Mouse (Mus musculus) midbrain, embryonic 16.5 days (tissue): Measurements from ENCODE around the gene Atf6. TPM values are rescaled to one million over a fixed set of nuclear protein-coding genes. Genes with fewer than 3 reads are reported as not detected.

ENCODE experiments used
- ATAC-seq: fragments of 200-750 bp; cut with Nextera tagmentation; 2 replicates; pipeline ENCODE4 v1.8.0; 2017; ENCODE audit warnings: moderate TSS enrichment
- H3K27ac ChIP-seq: fragments of 300-500 bp; sonication (generic); 2 replicates; pipeline ENCODE4 v1.5.1; 2014; ENCODE audit warnings: mild to moderate bottlenecking, low read length, mixed read lengths
- H3K27me3 ChIP-seq: fragments of 300-500 bp; sonication (generic); 2 replicates; pipeline ENCODE4 v1.6.1; 2014; ENCODE audit warnings: low read depth, low read length, mixed read lengths; ENCODE audit not compliant: control insufficient read depth, insufficient read depth
- H3K36me3 ChIP-seq: fragments of 300-500 bp; sonication (generic); 2 replicates; pipeline ENCODE4 v1.6.1; 2014; ENCODE audit warnings: mild to moderate bottlenecking, low read length, moderate library complexity, mixed read lengths; ENCODE audit not compliant: control insufficient read depth, insufficient read depth
- H3K4me1 ChIP-seq: fragments of 300-500 bp; sonication (generic); 2 replicates; pipeline ENCODE4 v1.6.1; 2014; ENCODE audit warnings: mild to moderate bottlenecking, low read length, mixed read lengths; ENCODE audit not compliant: control insufficient read depth, insufficient read depth
- H3K4me2 ChIP-seq: fragments of 300-500 bp; sonication (generic); 2 replicates; pipeline ENCODE4 v1.6.1; 2014; ENCODE audit warnings: mild to moderate bottlenecking, low read length, mixed read lengths
- H3K4me3 ChIP-seq: fragments of 300-500 bp; sonication (generic); 2 replicates; pipeline ENCODE4 v1.5.1; 2014; ENCODE audit warnings: low read depth, mild to moderate bottlenecking, low read length, moderate library complexity, mixed read lengths
- H3K9ac ChIP-seq: fragments of 300-500 bp; sonication (generic); 2 replicates; pipeline ENCODE4 v1.6.1; 2014; ENCODE audit warnings: low read depth, low read length, mixed read lengths
- H3K9me3 ChIP-seq: fragments of 300-500 bp; sonication (generic); replicated peaks from 2 replicates; pipeline ENCODE4 v1.6.1; 2014; ENCODE audit warnings: mild to moderate bottlenecking, low read length, mixed read lengths; ENCODE audit not compliant: control insufficient read depth, poor library complexity, severe bottlenecking
- WGBS: fragments of 180-500 bp; shearing (Covaris S2); extraction: QIAGEN DNeasy Blood & Tissue Kit; methylation state at CpG from one replicate; pipeline ENCODE4 v1.1.7; 2014; 5-methylcytosine and 5-hydroxymethylcytosine counted together
- polyA plus RNA-seq: library from polyadenylated mRNA; unstranded; fragments of >200 nt; fragmentation: Nextera tagmentation; extraction: Ambion mirVana; gene quantifications from 2 replicates; pipeline ENCODE4 v1.2.1, GENCODE M21; 2015

Gene Atf6
- polyA plus RNA-seq, 1 experiment from 2014 or later = 8.1 TPM

DNA sequence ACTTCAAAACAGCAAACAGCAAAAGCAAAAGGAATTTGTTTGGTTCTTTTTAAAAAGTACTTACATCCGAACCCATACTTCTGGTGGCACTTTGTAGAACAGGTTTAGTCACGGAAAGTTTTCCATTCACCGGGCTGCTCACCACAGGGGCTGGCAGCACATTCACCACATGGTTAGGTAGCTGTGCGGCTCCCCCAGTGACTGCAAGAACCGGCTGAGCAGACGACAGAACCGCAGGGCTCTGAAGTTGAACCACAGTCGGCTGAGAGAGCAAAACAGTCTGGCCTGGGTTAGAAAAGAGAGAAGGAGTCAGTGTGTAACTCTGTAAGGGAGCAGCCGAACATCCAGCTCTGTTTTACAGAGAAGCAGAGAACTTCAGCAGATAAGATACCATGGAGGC, 32.8 kb downstream of the Atf6 start:
- WGBS = 72% methylated on average over 9 of the region's 9 CpGs
- H3K9ac ChIP-seq = no peak overlapping the region

DNA sequence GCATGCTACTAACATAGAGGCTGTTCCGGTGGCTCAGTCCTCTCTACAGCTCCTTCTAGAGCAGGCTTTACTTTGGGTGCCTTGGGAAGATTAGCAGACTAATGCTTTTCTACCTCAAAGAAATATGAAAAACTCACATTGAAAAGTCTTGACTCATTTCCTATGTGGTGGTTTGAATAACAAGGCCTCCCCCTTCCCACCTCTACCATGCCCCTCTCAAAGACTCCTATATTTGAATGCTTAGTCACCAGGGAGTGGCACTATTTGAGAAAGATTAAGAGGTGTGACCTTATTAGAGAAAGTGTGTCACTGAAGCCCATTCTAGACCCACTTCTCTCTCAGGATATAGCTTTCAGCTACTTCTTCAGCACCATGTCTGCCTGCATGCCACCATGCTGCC, 37.8 kb downstream of the Atf6 start:
- H3K27ac ChIP-seq = no peak overlapping the region
- no peaks in the 10 kb centered on the region for H3K27me3 ChIP-seq
- H3K4me2 ChIP-seq = no peak overlapping the region
- ATAC-seq = no peak
- no peaks in the 10 kb centered on the region for H3K9me3 ChIP-seq
- 100% methylated on average over 1 of the region's 1 CpGs for WGBS
- no peaks in the 10 kb centered on the region for H3K4me1 ChIP-seq
- no peak overlapping the region for H3K9ac ChIP-seq
- no peak overlapping the region for H3K4me3 ChIP-seq
- H3K36me3 ChIP-seq = no peaks in the 10 kb centered on the region; the same call in 1 of the 2 replicates

More for the DNA sequence above, 32.8 kb downstream of the Atf6 start:
- Histone ChIP-seq H3K4me1 (no peaks in the 10 kb centered on the region), H3K27ac (no peak overlapping the region), H3K27me3 (no peaks in the 10 kb centered on the region), H3K4me2 (no peak overlapping the region), H3K9me3 (no peaks in the 10 kb centered on the region), H3K36me3 (peaks cover 3% of the 10 kb centered on the region; the same call in 1 of the 2 replicates), H3K4me3 (no peak overlapping the region)
- ATAC-seq = no peak

DNA sequence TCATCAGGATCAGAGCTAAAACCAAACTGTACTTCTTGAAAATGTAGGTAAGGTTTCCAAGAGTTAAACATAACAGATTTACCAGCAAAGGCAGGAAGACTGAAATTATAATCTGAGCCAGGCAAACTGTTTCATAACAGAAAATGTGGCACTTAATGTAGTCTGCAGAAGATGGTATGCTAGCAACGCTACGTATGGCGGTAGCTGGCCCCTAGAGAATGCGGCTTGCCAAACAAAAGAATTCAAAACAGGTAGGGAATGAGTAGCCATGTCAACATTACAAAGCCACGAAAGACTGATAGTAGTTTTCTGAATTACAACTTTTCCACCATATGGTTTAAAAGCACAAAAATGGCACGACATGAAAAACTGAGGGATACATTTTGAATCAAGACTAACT, 38.2 kb downstream of the Atf6 start:
- H3K9me3 ChIP-seq = no peaks in the 10 kb centered on the region
- H3K36me3 ChIP-seq = no peaks in the 10 kb centered on the region; the same call in 1 of the 2 replicates
- no peak overlapping the region for H3K4me3 ChIP-seq
- no peaks in the 10 kb centered on the region for H3K27me3 ChIP-seq
- H3K4me2 ChIP-seq = no peak overlapping the region
- H3K9ac ChIP-seq = no peak overlapping the region
- H3K4me1 ChIP-seq = no peaks in the 10 kb centered on the region
- H3K27ac ChIP-seq = no peak overlapping the region
- ATAC-seq = no peak
- 95% methylated on average over 6 of the region's 6 CpGs for WGBS

DNA sequence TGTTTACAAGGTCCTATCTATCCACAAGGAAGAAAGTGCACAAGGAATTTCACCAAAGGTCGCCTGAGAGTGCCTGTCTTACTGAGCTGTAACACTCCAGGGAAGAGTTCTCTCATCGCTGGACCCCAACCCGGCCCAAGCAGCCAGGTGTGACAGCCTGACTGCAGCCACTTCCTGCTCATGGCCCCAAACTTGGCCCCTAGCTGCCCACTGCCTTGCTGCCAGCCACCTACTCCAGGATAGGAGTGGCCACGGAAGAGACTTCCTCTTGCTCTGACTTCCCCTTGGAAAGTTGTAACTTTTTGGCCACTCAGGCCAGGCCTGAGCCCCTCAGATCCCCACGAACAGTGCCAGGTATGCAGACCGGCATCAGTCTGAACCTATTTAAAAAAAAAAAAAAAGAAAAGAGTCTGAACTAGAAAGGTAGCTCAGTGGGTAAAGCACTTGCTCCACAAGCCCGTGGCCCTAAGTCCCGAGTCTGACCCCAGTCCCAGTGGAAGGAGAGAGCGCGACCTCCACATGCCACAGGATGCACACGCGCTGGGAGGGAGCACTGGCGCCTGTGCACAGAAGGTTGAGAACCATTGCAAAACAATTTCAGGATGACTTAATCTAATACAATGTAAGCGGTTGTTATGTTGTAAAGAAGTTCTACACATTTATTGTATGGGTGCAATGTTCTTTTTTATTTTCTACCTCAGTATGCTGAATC, 47.3 kb downstream of the Atf6 start:
- Histone ChIP-seq H3K4me2 (no peak overlapping the region), H3K36me3 (peaks cover 3% of the 10 kb centered on the region; the same call in 1 of the 2 replicates), H3K27ac (no peak overlapping the region), H3K4me3 (no peak overlapping the region), H3K9me3 (no peaks in the 10 kb centered on the region), H3K27me3 (no peaks in the 10 kb centered on the region), H3K9ac (no peak overlapping the region), H3K4me1 (no peaks in the 10 kb centered on the region)
- WGBS = 90% methylated on average over 14 of the region's 14 CpGs
- ATAC-seq = no peak

DNA sequence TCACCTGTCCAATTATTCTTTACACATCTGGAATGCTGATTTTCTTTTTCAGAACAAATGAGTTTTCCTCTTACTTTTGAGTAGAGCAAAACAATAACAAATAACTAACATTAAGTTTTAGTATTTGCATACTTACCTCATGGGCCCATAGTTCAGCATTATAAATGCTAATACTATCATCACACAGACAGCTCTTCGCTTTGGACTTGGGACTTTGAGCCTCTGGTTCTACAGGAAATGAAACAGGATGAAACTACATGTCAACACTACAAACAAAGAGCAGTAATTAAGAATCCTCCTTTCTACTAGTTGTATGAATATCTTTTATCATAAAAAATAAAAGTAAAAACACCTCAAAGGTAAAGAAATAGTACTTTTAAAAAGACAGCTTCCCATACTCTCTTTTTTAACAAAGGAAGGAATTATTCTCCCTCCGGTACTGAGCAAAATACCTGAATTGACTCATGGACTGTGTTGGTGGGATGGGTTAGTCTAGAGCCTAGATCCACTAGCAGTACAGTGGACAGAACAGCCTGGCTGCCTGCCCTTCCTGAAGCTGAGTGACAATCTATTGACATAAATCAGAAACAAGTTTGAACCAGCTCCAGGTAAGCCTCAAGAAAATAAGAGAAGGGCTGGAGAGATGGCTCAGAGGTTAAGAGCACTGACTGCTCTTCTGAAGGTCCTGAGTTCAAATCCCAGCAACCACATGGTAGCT, 52.1 kb downstream of the Atf6 start:
- H3K9me3 ChIP-seq = no peaks in the 10 kb centered on the region
- H3K4me1 ChIP-seq = 0 out of 2 replicates have a peak, but pooled peaks cover 3% of the 10 kb centered on the region
- ATAC-seq = no peak
- H3K4me2 ChIP-seq = no peak overlapping the region
- H3K27me3 ChIP-seq = no peaks in the 10 kb centered on the region
- H3K27ac ChIP-seq = no peak overlapping the region
- no peak overlapping the region for H3K4me3 ChIP-seq
- WGBS = 96% methylated on average over 2 of the region's 2 CpGs
- H3K9ac ChIP-seq = no peak overlapping the region
- H3K36me3 ChIP-seq = peaks cover 3% of the 10 kb centered on the region; the same call in 1 of the 2 replicates

DNA sequence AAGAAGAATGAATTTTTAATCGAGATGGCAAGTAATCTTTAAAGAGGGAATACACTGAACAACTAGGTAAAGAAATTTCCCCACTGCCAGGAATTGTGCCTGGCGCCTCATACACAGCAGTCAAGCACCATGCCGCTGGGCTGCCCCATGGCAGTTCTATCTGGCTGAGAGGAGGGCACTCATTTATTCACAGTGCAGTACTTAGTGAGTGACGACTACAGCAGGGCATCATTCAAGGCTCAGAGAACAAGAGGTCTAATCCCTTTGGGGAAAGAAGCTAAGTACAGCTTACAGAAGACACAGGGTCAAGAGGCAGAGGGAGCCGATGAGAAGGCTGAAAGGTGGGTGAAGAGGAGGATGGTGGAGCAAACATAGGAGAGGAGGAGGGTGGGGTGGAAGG, 54.7 kb downstream of the Atf6 start:
- 50% methylated on average over 5 of the region's 5 CpGs for WGBS
- H3K27ac ChIP-seq = no peak overlapping the region
- H3K9ac ChIP-seq = no peak overlapping the region
- ATAC-seq = no peak
- no peak overlapping the region for H3K4me2 ChIP-seq
- H3K4me3 ChIP-seq = no peak overlapping the region
- H3K9me3 ChIP-seq = no peaks in the 10 kb centered on the region
- 0 out of 2 replicates have a peak, but pooled peaks cover 3% of the 10 kb centered on the region for H3K4me1 ChIP-seq
- no peaks in the 10 kb centered on the region; the same call in 1 of the 2 replicates for H3K36me3 ChIP-seq
- no peaks in the 10 kb centered on the region for H3K27me3 ChIP-seq

DNA sequence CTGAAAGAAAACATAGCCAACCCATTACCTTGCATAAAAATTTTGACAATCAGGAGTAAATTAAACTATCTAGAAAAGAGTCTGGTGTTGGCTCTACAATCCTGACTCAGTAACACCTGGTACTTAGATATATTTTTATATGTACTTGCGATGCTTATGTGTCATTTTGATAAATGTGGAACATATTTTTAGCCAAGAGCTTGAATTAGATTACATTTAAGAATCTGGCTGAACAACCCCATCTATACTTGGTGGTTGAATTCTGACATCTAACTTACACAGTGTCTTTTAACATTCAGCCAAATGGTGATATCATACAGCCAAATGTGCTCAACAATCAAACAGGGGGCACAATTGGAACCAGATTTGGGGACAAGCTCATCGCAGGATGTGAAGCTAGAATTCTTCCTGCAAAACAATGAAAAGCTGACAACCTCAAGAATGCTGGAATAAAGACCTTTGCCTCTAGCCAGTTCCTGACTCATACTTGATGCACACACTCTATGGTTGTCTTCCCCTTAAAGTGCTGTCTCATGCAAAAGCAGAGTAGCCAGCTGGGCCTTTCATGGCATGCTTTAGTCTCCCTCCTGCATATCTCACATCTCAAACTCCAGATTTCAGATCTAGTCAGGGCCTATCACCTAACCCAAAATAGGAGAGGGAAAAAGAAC, 59.8 kb downstream of the Atf6 start:
- H3K4me1 ChIP-seq = 0 out of 2 replicates have a peak, but pooled peaks cover under 1% of the 10 kb centered on the region
- no peaks in the 10 kb centered on the region for H3K27me3 ChIP-seq
- no peak overlapping the region for H3K4me3 ChIP-seq
- no peak for ATAC-seq
- no peak overlapping the region for H3K4me2 ChIP-seq
- 94% methylated on average over 2 of the region's 2 CpGs for WGBS
- no peak overlapping the region for H3K9ac ChIP-seq
- no peaks in the 10 kb centered on the region for H3K9me3 ChIP-seq
- no peaks in the 10 kb centered on the region for H3K36me3 ChIP-seq
- H3K27ac ChIP-seq = no peak overlapping the region

DNA sequence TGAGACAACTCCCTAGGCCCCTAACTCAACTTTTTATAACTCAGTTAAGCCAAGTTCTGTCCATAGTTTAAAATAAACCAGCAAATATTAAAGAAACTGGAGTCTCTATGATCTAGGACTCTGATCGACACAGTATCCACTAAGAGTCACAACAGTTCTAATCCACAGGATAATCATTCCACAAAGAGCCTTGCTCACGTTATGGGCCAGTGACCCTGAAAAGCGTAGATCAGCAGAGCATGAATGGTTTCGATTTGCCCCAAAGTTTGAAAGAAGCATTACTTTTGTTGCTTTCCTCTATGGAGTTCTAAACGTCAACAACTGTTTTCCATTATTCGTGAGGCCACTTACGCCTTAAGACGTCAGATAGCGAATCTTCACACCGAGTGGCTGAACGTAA, 62.9 kb downstream of the Atf6 start:
- no peaks in the 10 kb centered on the region for H3K4me1 ChIP-seq
- no peak overlapping the region for H3K4me3 ChIP-seq
- H3K9ac ChIP-seq = no peak overlapping the region
- no peaks in the 10 kb centered on the region for H3K27me3 ChIP-seq
- no peaks in the 10 kb centered on the region for H3K36me3 ChIP-seq
- H3K27ac ChIP-seq = no peak overlapping the region
- no peak for ATAC-seq
- 26% methylated on average over 11 of the region's 11 CpGs for WGBS
- H3K9me3 ChIP-seq = no peaks in the 10 kb centered on the region
- H3K4me2 ChIP-seq = no peak overlapping the region

DNA sequence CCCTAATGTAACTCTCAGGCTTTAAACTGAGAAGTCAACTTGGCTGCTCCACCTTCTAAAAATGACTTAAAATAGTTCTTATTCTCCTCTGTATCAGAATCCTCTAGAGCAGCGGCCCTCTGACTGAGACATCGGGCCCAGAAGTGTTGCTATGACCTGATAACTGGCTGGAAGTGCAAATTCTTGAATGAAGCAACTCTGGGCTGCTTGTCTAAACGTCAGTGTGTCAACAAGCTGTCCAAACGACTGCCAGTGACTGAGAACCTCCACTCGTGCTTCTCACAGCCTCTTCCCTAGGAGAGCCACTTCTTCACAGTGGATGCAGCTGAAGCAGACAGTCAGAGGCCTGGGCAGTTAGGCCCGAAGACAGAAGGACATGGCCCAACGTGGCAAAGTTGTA, 64.9 kb downstream of the Atf6 start:
- Histone ChIP-seq H3K9ac (no peak overlapping the region), H3K27ac (no peak overlapping the region), H3K36me3 (0 out of 2 replicates have a peak, but pooled peaks cover 2% of the 10 kb centered on the region), H3K4me2 (no peak overlapping the region), H3K9me3 (no peaks in the 10 kb centered on the region), H3K27me3 (no peaks in the 10 kb centered on the region), H3K4me1 (no peaks in the 10 kb centered on the region), H3K4me3 (no peak overlapping the region)
- WGBS = 68% methylated on average over 7 of the region's 7 CpGs
- ATAC-seq = no peak
